Mouse (Mus musculus) liver, postnatal 0 days (tissue): ENCODE results near the gene Dnal4.

Experiments
- CTCF ChIP-seq: sonication (generic); IDR thresholded peaks from 2 replicates; pipeline ENCODE4 v1.5.1; 2016; ENCODE audit warnings: antibody characterized with exemption, low read depth
- EP300 ChIP-seq: IDR thresholded peaks from 2 replicates; pipeline ENCODE4 v1.6.1; 2016; ENCODE audit warnings: antibody characterized with exemption, low read depth, mild to moderate bottlenecking

DNA sequence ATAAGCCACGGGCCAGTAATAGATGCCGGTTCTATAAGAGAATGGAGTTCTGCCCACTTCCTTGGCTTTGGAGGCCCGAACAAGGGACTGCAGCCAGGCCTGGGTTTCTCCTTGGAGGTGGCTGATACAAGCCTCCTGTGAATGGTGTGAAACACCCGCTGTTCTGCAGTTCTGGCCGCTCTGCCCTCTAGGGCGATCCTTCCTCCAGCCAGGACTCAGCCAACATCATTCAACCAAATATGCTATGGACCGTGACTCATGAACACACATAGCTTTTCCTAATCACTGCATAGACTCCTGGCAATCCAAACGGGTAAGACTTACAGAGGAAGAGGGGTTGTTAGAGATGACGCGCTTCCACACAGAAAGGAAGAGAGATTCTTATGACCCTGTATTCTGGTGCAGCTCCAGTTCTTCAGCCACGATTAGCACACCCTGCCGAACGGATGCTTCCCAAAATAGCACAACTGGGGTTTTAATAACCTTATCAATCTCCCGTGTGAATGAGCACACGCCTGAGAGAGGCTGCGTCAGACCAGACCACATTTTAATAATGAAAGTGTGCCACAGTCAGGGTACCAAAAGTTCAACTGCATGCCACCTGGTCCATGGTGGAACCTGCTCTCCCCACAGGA is 10.2 kb downstream of the Dnal4 start:
- TF ChIP-seq CTCF, result no peak
- TF ChIP-seq EP300, result no peak
